Mouse (Mus musculus) cerebellum, adult 11-12 months (tissue): ENCODE data around the gene Ift43.

Experiments
- DNase-seq: peaks from one replicate; pipeline ENCODE4 v3.0.0; 2022

Gene Ift43

DNA sequence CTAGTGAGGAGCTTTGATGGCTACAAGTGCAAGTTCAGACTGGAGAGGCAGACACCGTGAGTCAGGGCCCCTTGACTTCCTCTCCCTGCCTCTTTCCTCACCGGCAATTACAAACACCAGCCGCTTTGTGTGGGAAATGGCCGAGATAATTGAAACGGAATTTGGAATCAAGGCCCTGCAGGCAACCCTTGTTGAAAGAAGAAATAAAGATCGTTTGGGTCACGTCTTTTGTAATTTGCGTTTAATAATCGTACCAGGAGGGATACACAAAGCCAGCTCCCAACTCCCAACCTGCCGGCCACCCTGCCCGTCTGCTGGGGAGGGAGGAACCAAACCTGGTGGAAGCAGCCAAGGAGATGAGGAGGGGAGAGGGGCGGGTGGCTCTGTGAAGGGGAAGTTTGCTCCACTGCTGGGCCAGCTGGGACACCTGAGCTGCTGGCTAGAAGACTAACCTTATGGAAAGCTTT, 93.2 kb downstream of the Ift43 start:
- DNase-seq: no peak

DNA sequence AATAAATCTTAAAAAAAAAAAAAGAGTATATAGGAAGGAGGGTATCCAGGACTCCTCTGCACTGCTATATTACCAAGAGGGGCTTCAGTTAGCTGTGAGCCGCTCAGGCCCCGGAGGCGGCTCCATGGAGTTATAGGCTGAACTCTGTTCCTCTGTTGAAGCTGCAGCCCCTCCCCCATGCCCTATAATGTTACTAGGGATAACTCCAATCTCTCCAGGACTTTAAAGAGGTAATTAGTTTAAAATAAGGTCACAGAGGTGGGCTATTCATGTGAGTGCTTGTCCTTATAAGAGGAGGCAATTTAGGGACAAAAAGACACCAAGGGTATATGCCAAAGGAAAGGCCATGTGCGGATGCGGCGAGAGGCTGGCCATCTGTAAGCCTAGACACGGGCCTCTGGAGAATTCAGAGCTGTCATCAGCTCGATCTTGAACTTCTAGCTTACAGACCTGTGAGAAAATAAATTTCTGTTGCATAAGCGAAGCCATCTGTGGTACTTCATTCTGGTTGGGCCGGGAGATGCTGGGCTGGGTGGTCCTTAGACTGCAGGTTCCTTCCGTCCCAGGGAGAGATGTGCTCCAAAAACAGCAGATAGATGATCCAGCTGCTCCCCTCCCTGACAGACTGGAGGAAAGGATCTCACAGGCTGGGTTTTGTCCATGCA, 94.5 kb downstream of the Ift43 start:
- DNase-seq: no peak

DNA sequence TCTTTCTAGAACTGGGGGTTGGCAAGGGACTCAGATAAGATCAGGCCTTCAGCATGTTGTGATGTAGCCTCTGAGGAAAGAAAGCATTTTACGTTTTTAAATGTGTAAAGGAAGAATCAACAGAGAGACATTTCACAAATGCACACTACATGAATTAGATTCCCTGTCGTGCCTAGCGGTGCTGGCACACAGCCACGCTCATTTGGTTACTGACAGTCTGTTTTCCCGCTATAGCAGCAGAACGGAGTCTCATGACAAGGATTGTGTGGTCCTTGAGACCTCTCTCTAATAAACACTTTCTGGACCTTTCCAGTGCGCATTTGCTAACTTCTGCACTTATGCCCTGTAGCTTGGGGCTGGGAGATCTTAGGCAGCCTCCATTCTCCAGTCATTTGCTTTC, 96.9 kb downstream of the Ift43 start:
- DNase-seq: no peak

DNA sequence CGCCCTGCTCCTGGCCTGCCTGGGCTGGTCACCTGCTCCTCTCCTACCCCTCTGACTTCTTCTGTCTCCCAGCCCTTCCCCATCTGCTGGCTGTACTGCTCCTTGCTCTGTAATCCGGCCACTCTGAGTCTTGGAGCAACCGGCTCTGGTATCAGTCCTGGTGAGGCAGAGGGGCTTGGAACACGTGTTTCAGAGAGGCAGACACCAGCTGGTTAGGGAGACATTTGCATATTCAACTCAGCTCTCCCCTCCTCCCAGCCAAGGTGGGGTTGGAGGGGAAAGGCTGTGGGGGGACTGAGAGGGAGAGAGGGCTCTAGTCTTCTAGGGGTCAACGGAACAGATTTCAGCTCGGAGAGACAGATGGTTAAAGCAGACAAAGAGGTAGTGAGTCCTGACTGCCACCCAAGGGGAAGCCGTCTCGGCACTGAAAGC, 99.0 kb downstream of the Ift43 start:
- DNase-seq: no peak

DNA sequence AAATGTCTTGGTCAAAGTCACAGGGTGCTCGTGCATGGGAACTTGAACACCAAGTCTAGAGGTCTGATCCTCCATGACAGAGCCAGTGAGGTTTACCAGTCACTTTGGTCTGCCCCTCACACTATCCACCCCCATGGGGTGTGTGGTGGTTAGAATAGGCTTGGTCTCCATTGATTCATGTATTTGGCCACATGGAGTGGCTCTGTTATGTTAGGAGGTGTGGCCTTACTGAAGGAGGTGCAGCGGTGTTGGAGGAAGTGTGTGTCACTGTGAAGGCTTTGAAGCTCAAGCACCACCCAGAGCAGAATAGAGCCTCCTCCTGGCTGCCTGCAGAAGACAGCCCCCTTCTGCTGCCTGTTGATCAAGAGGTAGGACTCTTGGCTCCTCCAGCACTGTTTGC, 99.5 kb downstream of the Ift43 start:
- no peak for DNase-seq

DNA sequence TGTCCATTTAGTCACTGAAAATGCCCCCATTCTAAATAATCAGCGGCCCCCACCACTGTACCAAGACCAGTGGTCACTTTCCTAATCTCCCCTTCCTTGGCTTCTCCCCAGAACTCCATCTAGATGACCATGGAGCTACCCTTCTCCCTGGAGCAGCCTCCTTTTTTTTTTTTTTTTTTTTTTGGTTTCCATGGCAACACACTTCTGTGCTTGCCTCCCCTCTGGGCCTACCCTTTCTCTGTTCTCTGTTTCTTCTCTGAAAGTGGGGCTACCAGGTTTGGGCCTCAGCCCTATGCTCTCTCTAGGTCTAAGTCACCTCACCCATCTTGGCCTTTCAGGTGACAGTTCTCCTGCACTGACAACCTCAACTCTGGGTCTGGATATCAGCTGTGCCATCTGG, 100.1 kb downstream of the Ift43 start:
- no peak for DNase-seq

DNA sequence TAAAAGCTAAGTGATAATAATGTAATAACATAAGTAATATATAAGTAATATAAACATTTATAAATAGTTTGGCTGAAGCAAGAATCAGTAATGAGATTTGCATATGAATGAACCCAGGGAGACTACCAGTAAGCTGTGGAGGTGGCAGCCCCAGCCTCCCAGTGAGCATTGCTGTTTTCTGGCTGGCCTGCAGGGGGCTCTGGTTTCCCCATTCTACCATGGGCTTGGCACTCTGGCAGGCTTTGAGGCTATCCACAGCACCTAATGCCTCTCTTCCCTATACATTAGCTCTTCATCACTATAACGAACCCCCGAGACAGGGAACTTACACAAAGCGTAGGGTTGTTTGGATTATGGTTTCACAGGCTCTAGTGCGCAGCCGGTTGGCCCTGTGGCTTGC, 105.8 kb downstream of the Ift43 start:
- DNase-seq: no peak

DNA sequence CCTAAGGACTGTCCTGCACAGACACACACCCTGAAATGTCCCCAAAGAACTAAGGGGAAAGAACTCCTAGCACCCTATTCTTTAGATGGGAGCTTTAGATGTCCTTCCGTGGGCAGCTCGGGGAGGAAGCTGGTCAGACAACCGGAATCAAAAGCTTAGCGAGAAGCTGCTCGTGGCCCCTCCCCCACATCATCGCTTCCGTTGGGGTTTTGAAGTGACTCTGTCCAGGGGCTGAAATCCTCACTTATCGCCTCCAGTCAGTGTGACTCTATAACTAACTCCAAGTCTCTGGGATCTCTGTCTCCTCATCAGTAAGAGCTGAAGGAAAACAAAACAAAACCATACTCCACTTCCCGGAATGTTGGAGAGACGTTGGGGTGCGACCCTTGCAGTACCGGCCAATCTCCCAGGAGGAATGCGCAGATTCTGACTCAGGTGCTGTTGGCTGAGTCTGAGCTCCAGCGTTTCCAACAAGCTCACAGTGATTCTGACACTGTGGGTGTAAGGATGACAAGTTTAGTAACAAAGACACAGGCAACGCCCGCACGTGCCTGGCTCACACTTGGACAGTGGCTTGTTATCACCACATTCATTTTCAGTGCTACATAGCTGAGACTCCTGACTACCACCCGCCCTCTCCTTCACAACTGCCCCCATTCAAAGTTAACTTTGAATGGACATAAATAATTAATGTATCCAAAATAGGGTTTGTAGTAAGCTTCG, 107.4 kb downstream of the Ift43 start:
- DNase-seq: no peak

DNA sequence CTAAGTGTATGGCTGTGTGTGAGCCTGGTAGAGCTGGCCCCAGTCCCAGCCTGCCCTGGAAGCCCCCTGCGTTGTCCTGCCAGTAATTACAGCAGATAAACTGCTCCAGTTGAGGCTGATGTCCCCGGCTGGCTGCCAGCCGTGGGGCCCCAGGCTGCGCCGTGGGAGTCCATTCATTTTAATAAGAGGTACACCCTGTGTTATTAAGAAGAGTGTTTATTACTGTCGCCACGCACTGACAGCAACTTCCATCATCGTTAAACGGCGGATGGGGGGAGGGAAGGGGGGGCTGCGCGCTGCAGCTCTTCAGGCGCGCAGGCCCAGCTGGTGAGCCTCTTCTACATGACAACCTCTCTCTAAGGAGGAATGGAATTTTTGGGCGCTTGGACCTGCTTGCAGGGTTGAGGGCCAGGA, 109.7 kb downstream of the Ift43 start:
- DNase-seq: no peak

DNA sequence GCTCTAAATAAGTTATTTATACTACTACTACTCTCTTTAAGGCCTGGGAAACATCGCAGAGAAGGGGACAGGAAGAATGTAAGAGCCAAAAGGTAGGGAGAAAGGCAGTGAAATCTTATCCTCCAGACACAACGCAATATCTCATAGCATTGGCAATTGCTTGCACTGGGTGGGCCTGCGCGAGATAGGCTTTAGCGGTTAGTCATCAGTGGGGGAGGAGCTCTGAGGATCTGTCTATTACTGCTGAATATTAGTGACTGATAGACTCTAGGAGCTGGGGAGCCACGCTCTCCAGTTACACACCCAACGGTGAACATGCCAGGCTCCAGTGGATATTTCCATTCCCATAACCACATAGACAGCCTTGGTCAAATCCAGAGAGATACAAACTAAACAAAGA, 114.6 kb downstream of the Ift43 start:
- DNase-seq: no peak

DNA sequence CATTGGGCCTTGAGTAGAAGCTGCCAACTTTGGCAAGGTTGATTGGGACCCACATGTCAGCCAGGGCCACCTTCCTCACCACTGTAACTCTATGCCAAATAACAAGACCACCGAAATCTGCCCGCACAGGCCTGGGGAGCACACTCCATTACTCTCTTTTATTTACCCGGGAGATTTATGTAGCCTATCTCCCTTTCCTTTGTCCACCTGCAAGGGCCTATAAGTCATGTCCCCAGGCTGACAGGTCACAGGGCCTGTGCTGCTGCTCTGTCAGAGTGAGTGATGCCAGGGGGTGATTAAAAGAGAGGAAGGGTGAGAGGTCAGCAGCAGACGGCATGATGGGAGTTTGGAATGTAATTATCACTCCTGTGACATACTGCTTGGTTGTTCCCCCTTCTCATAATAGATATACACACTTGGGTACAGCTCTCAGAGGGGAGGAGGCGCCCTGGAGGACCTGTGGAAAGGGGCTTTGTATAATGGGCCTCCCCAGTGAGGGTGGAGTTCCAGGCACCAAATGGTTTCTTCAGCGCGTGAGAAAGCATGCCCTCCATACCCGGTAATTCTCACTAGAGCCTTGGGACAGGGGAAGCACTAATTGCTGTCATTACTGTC, 121.2 kb downstream of the Ift43 start:
- DNase-seq: no peak

DNA sequence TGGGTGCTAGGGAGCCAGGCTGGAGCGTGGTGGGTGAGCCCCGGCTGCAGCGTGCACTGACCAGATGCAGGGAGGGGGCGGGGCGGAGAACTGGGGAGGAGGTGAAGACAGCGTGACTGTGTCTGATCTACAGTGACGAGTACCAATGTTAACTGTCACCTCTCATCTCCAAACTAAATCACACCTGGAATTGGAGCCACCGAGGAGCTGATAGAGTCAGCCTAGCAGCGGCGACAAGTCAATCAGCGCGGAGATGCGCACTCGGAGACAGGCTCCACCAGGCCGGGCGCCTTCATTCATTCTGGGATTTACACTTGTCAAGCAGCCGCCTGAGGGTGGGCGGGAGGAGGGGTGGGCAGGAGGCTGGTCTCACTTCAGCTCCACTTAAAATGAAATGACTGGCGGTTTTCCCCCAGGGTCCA, 128.8 kb downstream of the Ift43 start:
- DNase-seq: no peak
